Mouse (Mus musculus): Measurements from ENCODE around the gene Nptn. TPM values are rescaled to one million over a fixed set of nuclear protein-coding genes. Genes with fewer than 3 reads are reported as not detected.

The Nptn gene
- total and polyA plus RNA-seq, 3 experiments, result 118 to 162 (median 121) TPM

DNA sequence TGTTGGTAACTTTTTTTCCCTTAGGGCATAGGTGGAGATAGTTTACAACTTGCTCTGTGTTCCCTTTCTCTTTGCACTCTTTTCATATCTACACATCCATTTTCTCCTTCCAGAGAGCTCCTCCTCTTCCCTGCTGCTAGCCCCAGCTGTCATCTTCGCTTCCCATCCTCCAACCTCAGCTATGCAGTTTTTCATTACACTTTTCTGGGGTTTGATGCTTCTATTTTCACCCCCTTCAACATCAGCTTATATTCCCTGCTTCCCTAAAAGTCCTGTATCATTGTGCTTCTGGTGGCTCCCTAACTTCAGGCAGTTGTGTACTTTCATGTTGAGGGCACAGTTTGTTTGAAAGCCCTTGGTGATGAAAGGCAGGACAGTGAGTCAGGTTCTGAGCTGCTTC is 31.8 kb downstream of the Nptn start:
- DNase-seq (ENCODE audit: low spot score) (no peak), ATAC-seq (ENCODE audit: extremely low read depth, insufficient number of reproducible peaks, low FRiP score, poor library complexity, severe bottlenecking) (no peak)
- no peak for TF ChIP-seq GATA2 (IDR thresholded peaks at IDR 0.05; ENCODE audit: borderline replicate concordance, low read depth, low read length)
- TF ChIP-seq TAL1 (conservative IDR thresholded peaks at IDR 0.05; ENCODE audit: low read depth, low read length), result no peak
- no peak for TF ChIP-seq CTCF (IDR thresholded peaks at IDR 0.05; ENCODE audit: low read depth, low read length)
- no peak for TF ChIP-seq GATA1 (IDR thresholded peaks at IDR 0.05; ENCODE audit: borderline replicate concordance, low read length)
- no peak for TF ChIP-seq POLR2AphosphoS5 (IDR thresholded peaks at IDR 0.05; ENCODE audit: insufficient replicate concordance, low read depth, low read length)
- peaks cover 11% of the 10 kb centered on the region for H3K36me3 ChIP-seq (replicated peaks)
- no peak overlapping the region for H3K4me3 ChIP-seq (ENCODE audit: low read depth, low read length)
- peaks cover 31% of the 10 kb centered on the region for H3K4me1 ChIP-seq (ENCODE audit: insufficient read depth, low read depth, low read length)
- no peaks in the 10 kb centered on the region for H3K27me3 ChIP-seq (ENCODE audit: insufficient read depth, low read length)
- no peaks in the 10 kb centered on the region for H3K9me3 ChIP-seq (replicated peaks)

GRCm38 (mm10) chr9:58615064-58615938 is 33.3 kb downstream of the Nptn start:
- no peak overlapping the region for H3K4me3 ChIP-seq (ENCODE audit: low read depth, low read length)
- ATAC-seq (ENCODE audit: extremely low read depth, insufficient number of reproducible peaks, low FRiP score, poor library complexity, severe bottlenecking) (no peak), DNase-seq (ENCODE audit: low spot score) (no peak)
- TF ChIP-seq POLR2AphosphoS5 (IDR thresholded peaks at IDR 0.05; ENCODE audit: insufficient replicate concordance, low read depth, low read length) (no peak), TAL1 (conservative IDR thresholded peaks at IDR 0.05; ENCODE audit: low read depth, low read length) (no peak), CTCF (IDR thresholded peaks at IDR 0.05; ENCODE audit: low read depth, low read length) (no peak), GATA1 (IDR thresholded peaks at IDR 0.05; ENCODE audit: borderline replicate concordance, low read length) (no peak), GATA2 (IDR thresholded peaks at IDR 0.05; ENCODE audit: borderline replicate concordance, low read depth, low read length) (no peak)
- no peaks in the 10 kb centered on the region for H3K9me3 ChIP-seq (replicated peaks)
- H3K4me1 ChIP-seq (ENCODE audit: insufficient read depth, low read depth, low read length), result peaks cover 39% of the 10 kb centered on the region
- H3K27me3 ChIP-seq (ENCODE audit: insufficient read depth, low read length), result no peaks in the 10 kb centered on the region
- H3K36me3 ChIP-seq (replicated peaks), result peaks cover 16% of the 10 kb centered on the region

GRCm38 (mm10) chr9:58623009-58623408 is 41.0 kb downstream of the Nptn start:
- H3K36me3 ChIP-seq (replicated peaks), result peaks cover 38% of the 10 kb centered on the region
- peaks cover 31% of the 10 kb centered on the region for H3K4me1 ChIP-seq (ENCODE audit: insufficient read depth, low read depth, low read length)
- no peak overlapping the region for H3K4me3 ChIP-seq (ENCODE audit: low read depth, low read length)
- ATAC-seq (ENCODE audit: extremely low read depth, insufficient number of reproducible peaks, low FRiP score, poor library complexity, severe bottlenecking) (no peak), DNase-seq (ENCODE audit: low spot score) (no peak)
- TF ChIP-seq TAL1 (conservative IDR thresholded peaks at IDR 0.05; ENCODE audit: low read depth, low read length) (no peak), CTCF (IDR thresholded peaks at IDR 0.05; ENCODE audit: low read depth, low read length) (no peak), POLR2AphosphoS5 (IDR thresholded peaks at IDR 0.05; ENCODE audit: insufficient replicate concordance, low read depth, low read length) (no peak), GATA2 (IDR thresholded peaks at IDR 0.05; ENCODE audit: borderline replicate concordance, low read depth, low read length) (no peak), GATA1 (IDR thresholded peaks at IDR 0.05; ENCODE audit: borderline replicate concordance, low read length) (no peak)
- H3K9me3 ChIP-seq (replicated peaks), result no peaks in the 10 kb centered on the region
- no peaks in the 10 kb centered on the region for H3K27me3 ChIP-seq (ENCODE audit: insufficient read depth, low read length)

GRCm38 (mm10) chr9:58627197-58627596 is 45.2 kb downstream of the Nptn start:
- H3K4me1 ChIP-seq (ENCODE audit: insufficient read depth, low read depth, low read length), result peaks cover 16% of the 10 kb centered on the region
- TF ChIP-seq CTCF (IDR thresholded peaks at IDR 0.05; ENCODE audit: low read depth, low read length), result no peak
- no peak for TF ChIP-seq TAL1 (conservative IDR thresholded peaks at IDR 0.05; ENCODE audit: low read depth, low read length)
- TF ChIP-seq POLR2AphosphoS5 (IDR thresholded peaks at IDR 0.05; ENCODE audit: insufficient replicate concordance, low read depth, low read length), result no peak
- no peak for TF ChIP-seq GATA2 (IDR thresholded peaks at IDR 0.05; ENCODE audit: borderline replicate concordance, low read depth, low read length)
- no peak for TF ChIP-seq GATA1 (IDR thresholded peaks at IDR 0.05; ENCODE audit: borderline replicate concordance, low read length)
- no peak overlapping the region for H3K4me3 ChIP-seq (ENCODE audit: low read depth, low read length)
- no peaks in the 10 kb centered on the region for H3K27me3 ChIP-seq (ENCODE audit: insufficient read depth, low read length)
- ATAC-seq (ENCODE audit: extremely low read depth, insufficient number of reproducible peaks, low FRiP score, poor library complexity, severe bottlenecking) (no peak; the same call in 1 of the 2 replicates), DNase-seq (ENCODE audit: low spot score) (no peak)
- H3K36me3 ChIP-seq (replicated peaks), result peaks cover 55% of the 10 kb centered on the region
- H3K9me3 ChIP-seq (replicated peaks), result no peaks in the 10 kb centered on the region

DNA sequence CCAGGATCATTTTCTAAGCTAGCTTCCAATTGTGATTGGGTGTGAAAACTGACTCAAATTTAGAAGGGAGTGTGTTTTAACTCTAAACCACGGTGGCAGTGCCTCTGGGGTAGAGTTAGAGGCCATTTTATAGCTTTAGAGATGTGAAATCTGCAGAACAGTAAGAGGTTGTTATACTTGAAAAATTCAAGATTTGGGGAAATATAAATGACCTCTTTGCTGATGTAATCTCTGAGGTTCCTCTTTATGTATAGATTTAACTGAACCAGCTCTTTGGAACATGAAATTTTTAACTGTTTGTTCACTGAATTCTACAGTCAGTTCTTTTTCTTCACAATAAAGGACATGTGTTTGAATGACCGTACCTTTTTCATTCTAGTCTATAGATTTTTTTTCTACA is 48.4 kb downstream of the Nptn start:
- Histone ChIP-seq H3K27me3 (ENCODE audit: insufficient read depth, low read length) (no peaks in the 10 kb centered on the region), H3K4me3 (ENCODE audit: low read depth, low read length) (no peak overlapping the region), H3K36me3 (replicated peaks) (peaks cover 53% of the 10 kb centered on the region), H3K9me3 (replicated peaks) (no peaks in the 10 kb centered on the region), H3K4me1 (ENCODE audit: insufficient read depth, low read depth, low read length) (peaks cover 12% of the 10 kb centered on the region)
- no peak for ATAC-seq (ENCODE audit: extremely low read depth, insufficient number of reproducible peaks, low FRiP score, poor library complexity, severe bottlenecking)
- TF ChIP-seq GATA2 (IDR thresholded peaks at IDR 0.05; ENCODE audit: borderline replicate concordance, low read depth, low read length) (no peak), TAL1 (conservative IDR thresholded peaks at IDR 0.05; ENCODE audit: low read depth, low read length) (no peak), GATA1 (IDR thresholded peaks at IDR 0.05; ENCODE audit: borderline replicate concordance, low read length) (no peak), POLR2AphosphoS5 (IDR thresholded peaks at IDR 0.05; ENCODE audit: insufficient replicate concordance, low read depth, low read length) (no peak), CTCF (IDR thresholded peaks at IDR 0.05; ENCODE audit: low read depth, low read length) (no peak)
- no peak for DNase-seq (ENCODE audit: low spot score)
